8 mouse cellular contexts compared by ENCODE assay signal in genomic region chr5:36829913-36830879, GRCm38 (mm10). TPM values are rescaled to one million over a fixed set of nuclear protein-coding genes. Genes with fewer than 3 reads are reported as not detected.
A peak's percentile ranks its signal among the peaks of the same experiment; 100 is the strongest.
DNase-seq lines count a peak whose midpoint lies in the region; ATAC-seq lines count a peak whose summit lies in the region.

Gene Man2b2 (minus strand): TSS chr5:36830653.

- H3K9me3 ChIP-seq in hindbrain, embryonic 12.5 days (replicated peaks), result no peaks in the 10 kb centered on the region

- H3K27ac ChIP-seq in hindbrain, embryonic 12.5 days, result no peak within 1 kb of the TSS

- ATAC-seq in hindbrain, embryonic 12.5 days (ENCODE audit: low FRiP score), result peak; percentile 80

- peaks cover 3% of the 10 kb centered on the region; the same call in 1 of the 2 replicates for H3K36me3 ChIP-seq in hindbrain, embryonic 12.5 days

- DNase-seq in MN1 (ENCODE audit: low spot score), result peak; percentile 90
- peak; percentile 88 for DNase-seq in cerebellum, adult 9-11 months
- DNase-seq in frontal cortex, postnatal 10 days (ENCODE audit: low spot score in 2 of 2), result peak; percentile 80 to 87
- peak; percentile 91 to 93 for DNase-seq in layer of hippocampus, postnatal 14 days (ENCODE audit: low spot score in 2 of 2)
- peak; percentile 97 for DNase-seq in lung, postnatal 14 days
- DNase-seq in retina, adult 2 months (ENCODE audit: low read depth, low spot score), result peak; percentile 61
- peak; percentile 87 to 90 for DNase-seq in thymus, postnatal 36 days

- WGBS in hindbrain, embryonic 12.5 days, result 5% methylated on average over 44 of the region's 46 CpGs

- H3K4me3 ChIP-seq in hindbrain, embryonic 12.5 days, result peak within 1 kb of the TSS; percentile 57

- H3K27me3 ChIP-seq in hindbrain, embryonic 12.5 days, result no peaks in the 10 kb centered on the region

- peak within 1 kb of the TSS; percentile 69 for H3K9ac ChIP-seq in hindbrain, embryonic 12.5 days

- H3K4me2 ChIP-seq in hindbrain, embryonic 12.5 days (replicated peaks), result peak within 1 kb of the TSS; percentile 74

- H3K4me1 ChIP-seq in hindbrain, embryonic 12.5 days, result peaks cover 13% of the 10 kb centered on the region

RNA-seq across cellular contexts. Expression of gene Man2b2, which starts in this region (rescaled TPM):
- 16.1 and 16.7 TPM in 2 replicates for polyA plus RNA-seq in hindbrain, embryonic 12.5 days (2016; fragmentation: Nextera tagmentation; extraction: Ambion mirVana)
- 10 to 100 TPM; 19.6 to 20.1 TPM for total RNA-seq in layer of hippocampus, postnatal 14 days (2021)
